Mouse (Mus musculus) limb, embryonic 14.5 days (tissue): ENCODE data around the gene Kcnh7. TPM values are rescaled to one million over a fixed set of nuclear protein-coding genes. Genes with fewer than 3 reads are reported as not detected.
A peak's percentile ranks its signal among the peaks of the same experiment; 100 is the strongest.

Experiments
- ATAC-seq: fragments of 200-750 bp; cut with Nextera tagmentation; 2 replicates; pipeline ENCODE4 v1.8.0; 2017; ENCODE audit warnings: low read depth, moderate number of reproducible peaks, moderate TSS enrichment; ENCODE audit not compliant: low FRiP score
- DNase-seq: peaks from one replicate; pipeline ENCODE4 v3.0.0-alpha.2; 2015; ENCODE audit warnings: low spot score
- H3K27ac ChIP-seq: fragments of 300-500 bp; sonication (generic); replicated peaks from 2 replicates; pipeline ENCODE4 v1.5.1; 2014; ENCODE audit warnings: low read depth, mild to moderate bottlenecking, low read length, moderate library complexity, mixed read lengths
- H3K27me3 ChIP-seq: fragments of 300-500 bp; sonication (generic); 2 replicates; pipeline ENCODE4 v1.6.1; 2014; ENCODE audit warnings: low read length, mixed read lengths; ENCODE audit not compliant: control insufficient read depth, insufficient read depth
- H3K36me3 ChIP-seq: fragments of 300-500 bp; sonication (generic); 2 replicates; pipeline ENCODE4 v1.6.1; 2014; ENCODE audit warnings: mild to moderate bottlenecking, low read length, moderate library complexity, mixed read lengths; ENCODE audit not compliant: control insufficient read depth, insufficient read depth
- H3K4me1 ChIP-seq: fragments of 300-500 bp; sonication (generic); 2 replicates; pipeline ENCODE4 v1.6.1; 2014; ENCODE audit warnings: antibody characterized with exemption, low read length, mixed read lengths; ENCODE audit not compliant: control insufficient read depth, insufficient read depth
- H3K4me2 ChIP-seq: fragments of 300-500 bp; sonication (generic); replicated peaks from 2 replicates; pipeline ENCODE4 v1.6.1; 2014; ENCODE audit warnings: low read depth, mild to moderate bottlenecking, low read length, moderate library complexity; ENCODE audit not compliant: severe bottlenecking
- H3K4me3 ChIP-seq: fragments of 300-500 bp; sonication (generic); replicated peaks from 2 replicates; pipeline ENCODE4 v1.5.1; 2014; ENCODE audit warnings: low read length
- H3K9ac ChIP-seq: fragments of 300-500 bp; sonication (generic); 2 replicates; pipeline ENCODE4 v1.6.1; 2014; ENCODE audit warnings: mild to moderate bottlenecking, low read depth, low read length, moderate library complexity; ENCODE audit not compliant: severe bottlenecking
- H3K9me3 ChIP-seq: fragments of 300-500 bp; sonication (generic); 2 replicates; pipeline ENCODE4 v1.6.1; 2016; ENCODE audit warnings: low read length; ENCODE audit not compliant: control insufficient read depth
- POLR2A ChIP-seq: fragments of 200-500 bp; IDR thresholded peaks from 2 replicates; pipeline ENCODE4 v1.8.0; 2012; ENCODE audit warnings: inconsistent platforms, mild to moderate bottlenecking, moderate library complexity, borderline replicate concordance; ENCODE audit not compliant: insufficient read depth, insufficient read length; ENCODE audit errors: extremely low read depth
- WGBS: fragments of 180-500 bp; shearing (Covaris S2); extraction: QIAGEN DNeasy Blood & Tissue Kit; methylation state at CpG from one replicate; pipeline ENCODE4 v1.1.7; 2014; 5-methylcytosine and 5-hydroxymethylcytosine counted together
- polyA plus RNA-seq, 2 experiments: library from polyadenylated mRNA; depleted of rRNA in 1 of 2; stranded (reverse) in 1 of 2; unstranded in 1 of 2; fragments of >200 nt; fragmentation: Nextera tagmentation in 1 of 2; extraction: Ambion mirVana in 1 of 2; gene quantifications; 2 replicates each; pipeline versions ENCODE4 v1.2.1 to v1.2.3; 2012 to 2014

Gene Kcnh7
- polyA plus RNA-seq, 2 experiments: 0.65 to 1.3 TPM

- Histone ChIP-seq H3K4me2 (no peak overlapping the region), H3K9me3 (no peaks in the 10 kb centered on the region), H3K4me1 (0 out of 2 replicates have a peak, but pooled peaks cover 2% of the 10 kb centered on the region), H3K27ac (no peak overlapping the region), H3K4me3 (no peak overlapping the region), H3K36me3 (no peaks in the 10 kb centered on the region), H3K27me3 (no peaks in the 10 kb centered on the region), H3K9ac (no peak overlapping the region)
- ATAC-seq: no peak
- WGBS: 57% methylated on average over 8 of the region's 8 CpGs
- TF ChIP-seq POLR2A: no peak
- DNase-seq: peak; percentile 16
These were observed 502.4 kb downstream of the Kcnh7 start for GRCm38 (mm10) chr2:62681667-62682066.

GRCm38 (mm10) chr2:62672788-62673187, 511.3 kb downstream of the Kcnh7 start:
- Histone ChIP-seq H3K36me3 (no peaks in the 10 kb centered on the region), H3K27me3 (no peaks in the 10 kb centered on the region), H3K27ac (no peak overlapping the region), H3K4me1 (no peaks in the 10 kb centered on the region), H3K4me3 (no peak overlapping the region), H3K9ac (no peak overlapping the region), H3K9me3 (no peaks in the 10 kb centered on the region), H3K4me2 (no peak overlapping the region)
- no peak for TF ChIP-seq POLR2A
- WGBS: 91% methylated on average over 5 of the region's 5 CpGs
- ATAC-seq (no peak), DNase-seq (no peak)

- no peak overlapping the region for H3K4me3 ChIP-seq
- TF ChIP-seq POLR2A: no peak
- H3K27me3 ChIP-seq: no peaks in the 10 kb centered on the region
- no peaks in the 10 kb centered on the region for H3K4me1 ChIP-seq
- ATAC-seq (no peak), DNase-seq (no peak)
- no peak overlapping the region for H3K4me2 ChIP-seq
- WGBS: 68% methylated on average over 4 of the region's 4 CpGs
- H3K9ac ChIP-seq: no peak overlapping the region
- no peak overlapping the region for H3K27ac ChIP-seq
- no peaks in the 10 kb centered on the region for H3K9me3 ChIP-seq
- no peaks in the 10 kb centered on the region for H3K36me3 ChIP-seq
These were observed 513.3 kb downstream of the Kcnh7 start for GRCm38 (mm10) chr2:62670767-62671166.

- Histone ChIP-seq H3K4me2 (no peak overlapping the region), H3K4me3 (no peak overlapping the region), H3K4me1 (no peaks in the 10 kb centered on the region), H3K27ac (no peak overlapping the region), H3K36me3 (no peaks in the 10 kb centered on the region), H3K27me3 (no peaks in the 10 kb centered on the region), H3K9me3 (no peaks in the 10 kb centered on the region), H3K9ac (no peak overlapping the region)
- DNase-seq: no peak
- WGBS: 82% methylated on average over 5 of the region's 5 CpGs
- ATAC-seq: no peak
- no peak for TF ChIP-seq POLR2A
These were observed 513.8 kb downstream of the Kcnh7 start for GRCm38 (mm10) chr2:62670301-62670700.

- Histone ChIP-seq H3K36me3 (no peaks in the 10 kb centered on the region), H3K4me1 (no peaks in the 10 kb centered on the region), H3K4me2 (no peak overlapping the region), H3K4me3 (no peak overlapping the region), H3K9me3 (no peaks in the 10 kb centered on the region), H3K9ac (no peak overlapping the region), H3K27ac (no peak overlapping the region), H3K27me3 (0 out of 2 replicates have a peak, but pooled peaks cover 3% of the 10 kb centered on the region)
- ATAC-seq: no peak
- no peak for DNase-seq
- WGBS: 39% methylated on average over 3 of the region's 3 CpGs
- TF ChIP-seq POLR2A: no peak
These were observed 514.2 kb downstream of the Kcnh7 start for GRCm38 (mm10) chr2:62669848-62670247.

- ATAC-seq (no peak), DNase-seq (no peak)
- no peak overlapping the region for H3K4me2 ChIP-seq
- no peak overlapping the region for H3K9ac ChIP-seq
- no peaks in the 10 kb centered on the region for H3K36me3 ChIP-seq
- H3K4me3 ChIP-seq: no peak overlapping the region
- no peak for TF ChIP-seq POLR2A
- H3K4me1 ChIP-seq: no peaks in the 10 kb centered on the region
- H3K9me3 ChIP-seq: no peaks in the 10 kb centered on the region
- H3K27me3 ChIP-seq: peaks cover 12% of the 10 kb centered on the region; the same call in 1 of the 2 replicates
- 14% methylated on average over 1 of the region's 1 CpGs for WGBS
- H3K27ac ChIP-seq: no peak overlapping the region
These were observed 518.6 kb downstream of the Kcnh7 start for GRCm38 (mm10) chr2:62665536-62665935.
